Mouse (Mus musculus) cerebellum, postnatal 10 days (tissue): ENCODE data around the gene Thbs1.
A peak's percentile ranks its signal among the peaks of the same experiment; 100 is the strongest.

ENCODE experiments used
- DNase-seq, 2 experiments: peaks; one replicate each; pipeline ENCODE4 v3.0.0; 2021; ENCODE audit warnings: mixed read lengths in 2 of 2

The Thbs1 gene

GRCm38 (mm10) chr2:118111488-118112131, at the start of gene Thbs1:
Gene Thbs1, plus strand, starts transcription at chr2:118111876.
- DNase-seq = peak; percentile 52 to 69

GRCm38 (mm10) chr2:118064121-118064764, 47.4 kb upstream of the Thbs1 start:
- no peak for DNase-seq

- no peak for DNase-seq
Observed at GRCm38 (mm10) chr2:118066065-118066770, 45.5 kb upstream of the Thbs1 start.

DNA sequence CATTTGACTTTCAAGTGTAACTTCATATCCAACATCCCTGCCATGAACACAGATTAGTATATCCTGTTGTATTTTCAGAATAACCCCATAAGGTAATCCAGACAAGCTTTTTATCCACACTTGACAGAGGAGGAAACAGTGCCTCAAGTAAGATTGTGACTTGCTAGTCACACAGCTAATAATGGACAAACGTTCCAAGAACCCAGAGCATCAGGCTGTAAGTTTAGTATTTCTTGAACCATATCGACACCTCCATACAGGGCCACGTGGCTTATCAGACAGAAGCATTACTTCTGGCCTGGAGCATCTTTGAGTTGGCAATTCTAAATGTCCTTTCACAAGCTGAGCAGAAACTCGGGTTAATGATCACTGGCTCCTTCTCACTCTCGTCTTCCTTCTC, 41.7 kb upstream of the Thbs1 start:
- DNase-seq = no peak

- no peak for DNase-seq
Observed at GRCm38 (mm10) chr2:118072811-118073372, 38.8 kb upstream of the Thbs1 start.

- no peak for DNase-seq
Observed at GRCm38 (mm10) chr2:118074030-118074429, 37.6 kb upstream of the Thbs1 start.

- DNase-seq = no peak
Observed at GRCm38 (mm10) chr2:118075165-118075564, 36.5 kb upstream of the Thbs1 start.

GRCm38 (mm10) chr2:118079131-118079530, 32.5 kb upstream of the Thbs1 start:
- peak; percentile 4 to 5 for DNase-seq

GRCm38 (mm10) chr2:118081581-118081980, 30.1 kb upstream of the Thbs1 start:
- no peak for DNase-seq

DNA sequence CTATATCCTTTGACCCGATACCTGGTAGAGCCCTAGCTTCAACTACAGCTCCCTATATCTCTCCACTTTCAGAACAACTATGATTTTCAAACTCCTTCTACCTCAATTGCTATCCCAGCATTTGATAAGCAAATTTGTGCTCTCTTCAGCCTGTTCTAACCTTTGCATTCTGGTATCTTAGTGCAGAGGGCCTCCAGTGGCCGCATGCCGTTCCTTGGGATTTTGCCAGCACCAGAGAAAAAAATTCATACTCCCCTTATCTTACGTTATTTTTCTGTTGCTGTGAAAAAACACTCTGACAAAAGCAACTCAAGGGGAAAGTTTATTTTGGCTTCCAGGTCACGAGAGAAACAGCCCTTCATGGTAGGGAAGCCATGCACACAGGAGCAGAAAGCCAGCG, 28.0 kb upstream of the Thbs1 start:
- peak in 1 of 2 experiments; percentile 11 for DNase-seq

- DNase-seq = no peak
Observed at GRCm38 (mm10) chr2:118084693-118085092, 27.0 kb upstream of the Thbs1 start.

DNA sequence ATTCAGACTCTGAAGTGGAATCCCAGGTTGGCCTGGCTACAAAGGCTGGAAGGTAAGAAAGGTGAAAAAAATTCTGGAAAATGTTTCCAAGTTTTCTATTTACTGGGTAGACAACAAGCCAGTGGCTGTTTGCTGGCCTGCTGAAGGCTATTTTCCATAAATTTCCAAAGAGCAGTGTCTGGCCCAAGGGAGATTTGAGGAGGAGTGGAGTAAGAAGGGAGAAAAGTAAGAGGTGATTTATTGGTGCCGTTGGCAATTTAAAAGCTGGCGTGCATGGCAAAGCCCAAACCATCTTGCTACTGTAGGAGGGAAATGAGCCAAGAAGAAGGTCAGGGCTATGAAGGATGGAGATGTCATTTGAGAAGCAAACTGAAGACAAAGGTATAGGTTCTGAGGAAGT, 26.0 kb upstream of the Thbs1 start:
- DNase-seq = no peak

DNA sequence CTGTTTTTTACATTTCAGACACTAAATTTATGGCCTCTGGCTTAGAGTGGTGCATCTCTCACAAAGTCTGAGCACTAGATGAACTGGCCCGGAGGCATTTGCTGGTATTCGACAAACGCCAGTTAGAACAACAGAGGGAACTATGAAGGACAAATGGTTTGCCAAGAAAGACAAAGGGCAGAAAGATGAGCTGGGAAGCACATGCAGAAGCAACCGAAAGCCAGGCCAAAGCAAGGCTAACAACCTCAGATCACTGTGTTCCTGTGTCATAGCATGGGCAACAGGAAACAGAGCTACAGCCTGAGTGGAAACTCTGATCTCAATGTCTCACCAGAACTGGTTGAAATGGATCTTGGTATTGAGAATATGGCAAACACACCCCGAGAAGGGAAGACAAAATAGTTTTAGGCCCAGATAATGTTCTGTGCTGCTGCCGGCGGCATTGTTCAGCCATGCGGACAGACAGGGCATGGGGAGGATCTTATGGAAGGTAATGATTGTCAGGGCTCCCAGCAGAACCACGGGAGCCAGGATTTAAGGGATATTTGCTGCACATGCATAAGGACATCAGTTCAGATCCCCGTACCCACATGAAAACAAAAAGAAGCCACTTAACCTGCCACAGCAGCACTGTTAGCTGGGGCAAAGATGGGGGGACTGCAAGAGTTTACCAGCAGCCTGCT, 24.5 kb upstream of the Thbs1 start:
- DNase-seq = no peak

- DNase-seq = no peak
Observed at GRCm38 (mm10) chr2:118091226-118091625, 20.4 kb upstream of the Thbs1 start.

DNA sequence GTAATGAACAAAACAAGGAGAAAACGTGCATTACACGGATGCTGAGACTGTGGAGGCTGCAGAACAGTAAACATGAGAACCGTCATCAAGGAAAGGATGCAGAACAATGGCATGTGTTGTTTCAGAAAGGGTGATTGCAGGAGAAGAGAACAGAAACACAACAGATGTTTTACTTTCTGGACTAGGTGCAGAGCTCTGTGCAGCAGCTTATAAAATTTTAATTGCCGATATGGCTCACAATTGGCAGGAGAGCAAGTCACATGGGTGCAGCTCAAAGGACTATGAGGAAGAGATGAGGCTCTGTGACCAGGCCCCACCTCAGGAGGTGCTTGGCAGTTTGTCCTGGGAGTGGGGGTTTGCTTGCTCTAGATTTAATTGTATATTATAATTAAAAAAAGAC, 12.6 kb upstream of the Thbs1 start:
- no peak for DNase-seq

DNA sequence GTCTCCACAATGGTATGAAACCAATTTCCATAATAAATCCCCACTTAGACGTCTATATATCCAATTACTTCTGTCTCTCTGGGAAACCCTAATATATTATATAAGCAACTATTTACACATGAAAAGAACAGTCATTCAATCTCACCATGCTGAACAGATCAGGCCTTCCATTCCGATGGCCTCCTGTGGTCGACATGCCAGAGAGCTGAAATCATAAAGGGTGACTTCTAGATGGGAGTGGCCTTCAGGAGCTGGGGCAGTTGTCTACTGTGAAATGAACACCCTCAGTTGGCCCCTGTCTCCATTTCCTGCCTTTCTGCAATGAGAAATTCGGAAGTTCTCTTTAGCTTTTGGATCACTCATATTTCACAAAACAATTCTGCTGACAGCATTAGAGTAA, 9.5 kb upstream of the Thbs1 start:
- no peak for DNase-seq

DNA sequence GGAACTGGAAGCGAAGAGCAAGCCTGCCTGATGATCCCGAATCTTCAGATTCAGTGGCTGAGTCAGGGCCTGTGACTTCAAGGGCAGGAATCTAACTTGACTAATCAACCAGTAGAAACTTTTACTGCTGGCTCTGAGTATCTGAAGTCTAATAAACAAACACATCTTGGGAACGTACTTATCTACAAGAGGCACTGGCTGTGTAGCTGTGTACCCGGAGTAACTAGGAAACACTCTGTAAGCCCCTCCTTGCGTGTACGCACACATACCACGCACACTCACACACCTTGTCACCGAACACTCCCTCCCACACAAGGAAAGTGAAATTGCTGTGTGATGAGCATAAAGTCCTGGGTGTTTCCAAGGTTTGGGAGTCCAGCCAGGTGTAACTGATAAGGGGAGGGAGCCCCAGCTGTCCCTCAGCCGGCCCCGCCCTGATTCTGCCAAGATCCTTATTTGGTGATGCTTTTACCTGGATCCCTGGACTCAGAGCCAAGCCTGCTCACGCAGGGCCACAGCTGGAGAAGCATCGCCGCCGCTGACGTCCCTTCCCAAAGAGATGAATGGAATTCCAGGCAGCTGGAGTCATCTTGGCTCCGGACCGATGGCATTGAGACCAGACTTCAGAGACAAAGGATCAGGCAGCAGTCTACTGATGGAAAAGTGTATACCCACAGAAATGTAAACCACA, 1.3 kb upstream of the Thbs1 start:
- peak; percentile 21 to 28 for DNase-seq

DNA sequence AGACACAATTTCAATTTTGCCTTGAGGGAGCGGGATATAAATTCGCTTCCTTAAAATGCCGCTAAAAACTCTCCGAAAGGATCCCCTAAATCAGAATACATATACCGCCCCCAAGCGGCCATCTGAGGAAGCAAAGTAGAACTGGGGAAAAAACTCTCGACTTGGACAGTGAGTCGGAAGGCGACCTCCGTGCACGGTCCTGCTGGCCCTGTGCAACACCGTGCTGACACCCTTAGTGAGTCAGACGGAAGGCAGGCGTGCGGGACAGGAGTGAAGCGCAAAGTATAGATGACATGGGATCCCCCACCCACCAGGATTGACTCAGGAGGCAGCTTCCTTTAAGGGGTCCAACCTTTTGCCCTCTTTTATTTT, 574 bp upstream of the Thbs1 start:
- DNase-seq = peak; percentile 90 to 93

DNA sequence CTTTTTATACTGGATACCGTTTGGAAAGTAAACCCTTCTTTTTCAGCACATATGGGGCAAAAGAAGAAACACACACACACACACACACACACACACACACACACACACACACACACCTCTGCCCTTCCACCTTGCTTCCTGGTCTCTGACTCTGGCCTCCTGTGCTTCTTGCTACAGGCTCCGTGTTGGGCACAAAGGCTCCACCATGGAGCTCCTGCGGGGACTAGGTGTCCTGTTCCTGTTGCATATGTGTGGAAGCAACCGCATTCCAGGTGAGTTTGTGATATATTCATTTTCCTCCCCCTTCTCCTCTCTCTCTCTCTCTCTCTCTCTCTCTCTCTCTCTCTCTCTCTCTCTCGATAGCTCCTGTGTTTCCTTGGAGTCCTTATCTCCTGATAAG, 762 bp downstream of the Thbs1 start:
- DNase-seq = peak in 1 of 2 experiments; percentile 7

DNA sequence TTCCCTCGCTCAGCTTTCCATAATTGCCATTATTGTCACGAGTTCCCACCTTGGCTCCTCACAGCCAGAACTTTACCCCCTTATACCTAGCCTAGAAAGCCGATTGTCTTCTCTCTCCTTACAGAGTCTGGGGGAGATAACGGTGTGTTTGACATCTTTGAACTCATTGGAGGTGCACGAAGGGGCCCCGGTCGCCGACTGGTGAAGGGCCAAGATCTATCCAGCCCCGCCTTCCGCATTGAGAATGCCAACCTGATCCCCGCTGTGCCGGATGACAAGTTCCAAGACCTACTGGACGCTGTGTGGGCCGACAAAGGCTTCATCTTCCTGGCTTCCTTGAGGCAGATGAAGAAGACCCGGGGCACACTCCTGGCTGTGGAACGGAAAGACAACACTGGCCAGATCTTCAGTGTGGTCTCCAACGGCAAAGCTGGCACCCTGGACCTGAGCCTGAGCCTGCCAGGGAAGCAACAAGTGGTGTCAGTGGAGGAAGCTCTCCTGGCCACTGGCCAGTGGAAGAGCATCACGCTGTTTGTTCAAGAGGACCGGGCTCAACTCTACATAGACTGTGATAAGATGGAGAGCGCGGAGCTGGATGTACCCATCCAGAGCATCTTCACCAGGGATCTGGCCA, 1.3 kb downstream of the Thbs1 start:
- DNase-seq = peak; percentile 66 to 79

GRCm38 (mm10) chr2:118113808-118114524, 2.3 kb downstream of the Thbs1 start:
- DNase-seq = peak; percentile 28 to 33
